Mouse (Mus musculus): ENCODE measurements at regions not wholly inside any gene's neighbourhood (a gene's known extent, or its start where the extent isn't known, plus 50 kb on each side); places are given as distances from the start of the nearest gene placed in this dataset.

DNA sequence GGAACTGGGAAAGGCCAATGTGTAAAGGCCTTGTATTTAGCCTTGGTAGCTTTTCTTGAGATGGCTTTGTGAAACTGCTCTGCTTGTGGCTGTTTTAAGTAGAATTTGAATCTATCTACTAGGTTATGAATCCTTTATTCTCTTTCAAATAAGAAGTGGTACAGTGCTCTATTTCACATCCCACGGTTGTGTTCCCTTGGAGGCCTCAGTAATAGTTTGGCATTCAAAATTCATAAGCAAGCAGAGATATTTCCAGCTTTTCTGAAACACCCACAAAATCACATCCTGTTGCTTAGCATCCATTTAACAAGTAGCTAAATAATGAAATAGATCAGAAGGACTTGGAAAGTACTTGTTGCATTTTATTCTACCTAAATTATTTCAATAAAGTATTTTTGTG is 298.8 kb upstream of the Dab2 start:
- Histone ChIP-seq H3K4me2 (ENCODE audit: low read depth, low read length) (no peak overlapping the region), H3K27me3 (ENCODE audit: insufficient read depth, low read length) (no peaks in the 10 kb centered on the region), H3K4me3 (ENCODE audit: low read depth, low read length) (no peak overlapping the region), H3K36me3 (replicated peaks; ENCODE audit: insufficient read depth, low read length) (no peaks in the 10 kb centered on the region), H3K9ac (replicated peaks) (no peak overlapping the region), H3K27ac (ENCODE audit: low read depth) (no peak overlapping the region), H3K4me1 (ENCODE audit: insufficient read depth) (no peaks in the 10 kb centered on the region), H3K9me3 (ENCODE audit: low read length) (no peaks in the 10 kb centered on the region)
- 73% methylated on average over 1 of the region's 1 CpGs for WGBS (ENCODE audit: insufficient replicate concordance)
- TF ChIP-seq EP300 (IDR thresholded peaks at IDR 0.05; ENCODE audit: low read depth) (no peak), CTCF (IDR thresholded peaks at IDR 0.05; ENCODE audit: low read depth) (no peak)
- ATAC-seq (no peak), DNase-seq (no peak)

DNA sequence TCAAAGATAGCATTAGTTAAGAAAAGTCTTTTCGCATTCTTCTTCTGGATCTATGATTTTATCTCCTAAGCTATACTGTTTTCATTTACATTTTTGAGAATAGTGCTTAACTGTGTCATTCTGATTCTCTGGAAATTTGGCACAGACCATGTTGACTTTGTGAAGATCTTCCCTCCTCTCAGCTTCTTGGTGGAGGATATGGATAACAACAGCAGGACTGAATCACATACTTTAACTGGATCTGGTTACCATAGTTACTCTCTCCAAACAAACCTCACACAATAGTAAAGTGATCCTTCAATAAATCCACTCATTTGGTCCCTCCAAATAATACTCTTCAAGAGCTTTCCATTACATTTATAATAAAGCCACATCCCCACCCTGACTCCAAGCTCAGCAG is 298.2 kb upstream of the Dab2 start:
- no peak for TF ChIP-seq CTCF (IDR thresholded peaks at IDR 0.05; ENCODE audit: low read depth)
- no peak for TF ChIP-seq EP300 (IDR thresholded peaks at IDR 0.05; ENCODE audit: low read depth)
- 79% methylated on average over 1 of the region's 1 CpGs for WGBS (ENCODE audit: insufficient replicate concordance)
- Histone ChIP-seq H3K4me3 (ENCODE audit: low read depth, low read length) (no peak overlapping the region), H3K9ac (replicated peaks) (no peak overlapping the region), H3K4me1 (ENCODE audit: insufficient read depth) (no peaks in the 10 kb centered on the region), H3K36me3 (replicated peaks; ENCODE audit: insufficient read depth, low read length) (no peaks in the 10 kb centered on the region), H3K27ac (ENCODE audit: low read depth) (no peak overlapping the region), H3K27me3 (ENCODE audit: insufficient read depth, low read length) (no peaks in the 10 kb centered on the region), H3K4me2 (ENCODE audit: low read depth, low read length) (no peak overlapping the region), H3K9me3 (ENCODE audit: low read length) (no peaks in the 10 kb centered on the region)
- ATAC-seq (no peak), DNase-seq (no peak)

DNA sequence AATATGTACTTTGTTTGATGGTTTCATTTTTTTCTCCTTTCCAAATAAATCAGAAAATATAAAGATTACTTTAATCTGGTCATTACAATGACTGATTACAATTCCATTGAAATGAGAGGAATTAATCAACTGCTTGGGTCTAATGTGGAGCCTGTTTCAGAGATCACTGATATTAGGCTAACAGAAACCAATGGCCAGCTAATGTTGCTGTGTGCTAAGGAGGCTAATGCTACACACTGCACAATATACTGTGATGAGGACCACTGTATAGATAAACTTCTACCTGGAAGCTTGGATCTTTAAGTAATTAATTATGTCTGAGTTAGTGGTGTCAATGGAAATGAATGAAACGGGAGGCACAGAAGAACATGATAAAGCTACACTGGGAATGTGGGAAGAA is 284.6 kb upstream of the Dab2 start:
- no peak overlapping the region for H3K4me2 ChIP-seq (ENCODE audit: low read depth, low read length)
- no peaks in the 10 kb centered on the region for H3K9me3 ChIP-seq (ENCODE audit: low read length)
- H3K36me3 ChIP-seq (replicated peaks; ENCODE audit: insufficient read depth, low read length) = no peaks in the 10 kb centered on the region
- H3K9ac ChIP-seq (replicated peaks) = no peak overlapping the region
- H3K27me3 ChIP-seq (ENCODE audit: insufficient read depth, low read length) = no peaks in the 10 kb centered on the region
- H3K4me3 ChIP-seq (ENCODE audit: low read depth, low read length) = no peak overlapping the region
- H3K27ac ChIP-seq (ENCODE audit: low read depth) = no peak overlapping the region
- TF ChIP-seq EP300 (IDR thresholded peaks at IDR 0.05; ENCODE audit: low read depth) (no peak), CTCF (IDR thresholded peaks at IDR 0.05; ENCODE audit: low read depth) (no peak)
- no peaks in the 10 kb centered on the region for H3K4me1 ChIP-seq (ENCODE audit: insufficient read depth)
- no peak for DNase-seq
- ATAC-seq = no peak
- WGBS (ENCODE audit: insufficient replicate concordance) = 62% methylated on average over 1 of the region's 1 CpGs

DNA sequence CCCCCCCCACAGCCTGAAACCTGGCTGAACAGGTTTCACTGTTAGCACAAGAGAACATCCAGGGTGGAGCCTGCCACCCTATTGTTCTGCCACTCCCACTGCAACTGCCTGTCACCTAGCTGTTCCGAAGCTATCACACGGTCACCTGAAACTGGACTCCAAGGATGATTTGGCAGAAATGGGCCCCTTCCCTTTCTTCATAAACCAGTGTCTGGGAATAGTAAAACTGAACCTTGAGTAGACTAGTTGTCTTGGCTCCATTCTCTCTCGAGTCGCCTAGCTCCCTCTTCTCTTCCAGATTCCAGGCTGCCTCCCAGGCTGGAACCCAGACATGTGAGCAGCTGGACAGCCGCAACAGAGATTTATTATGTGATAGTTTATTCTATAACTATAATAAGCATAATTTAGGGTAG is 282.9 kb upstream of the Dab2 start:
- H3K4me3 ChIP-seq (ENCODE audit: low read depth, low read length) = no peak overlapping the region
- no peaks in the 10 kb centered on the region for H3K4me1 ChIP-seq (ENCODE audit: insufficient read depth)
- no peak overlapping the region for H3K9ac ChIP-seq (replicated peaks)
- WGBS (ENCODE audit: insufficient replicate concordance) = 64% methylated on average over 5 of the region's 5 CpGs
- TF ChIP-seq CTCF (IDR thresholded peaks at IDR 0.05; ENCODE audit: low read depth) = no peak
- no peak for TF ChIP-seq EP300 (IDR thresholded peaks at IDR 0.05; ENCODE audit: low read depth)
- no peak for DNase-seq
- no peak overlapping the region for H3K4me2 ChIP-seq (ENCODE audit: low read depth, low read length)
- H3K9me3 ChIP-seq (ENCODE audit: low read length) = no peaks in the 10 kb centered on the region
- no peak for ATAC-seq
- H3K27me3 ChIP-seq (ENCODE audit: insufficient read depth, low read length) = no peaks in the 10 kb centered on the region
- H3K36me3 ChIP-seq (replicated peaks; ENCODE audit: insufficient read depth, low read length) = no peaks in the 10 kb centered on the region
- H3K27ac ChIP-seq (ENCODE audit: low read depth) = no peak overlapping the region

DNA sequence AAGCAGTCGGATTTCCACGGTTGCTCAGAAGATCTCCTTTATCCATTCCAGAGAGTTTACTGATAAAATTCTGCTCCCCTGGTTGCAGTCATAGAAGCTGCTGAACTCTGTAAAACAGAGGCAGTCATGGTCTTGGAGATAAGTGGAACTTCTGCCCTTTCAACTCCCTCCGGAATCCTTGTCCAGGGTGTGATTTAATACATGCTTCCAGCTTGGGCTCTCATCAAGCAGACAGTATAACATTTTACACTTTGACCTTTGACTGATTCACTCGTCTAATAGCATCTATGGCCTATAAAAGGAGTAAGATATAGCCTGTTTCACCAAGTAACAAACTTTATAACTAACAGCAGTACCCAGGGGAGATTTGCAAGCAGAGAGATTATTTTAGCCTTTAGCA is 274.0 kb upstream of the Dab2 start:
- TF ChIP-seq CTCF (IDR thresholded peaks at IDR 0.05; ENCODE audit: low read depth) (no peak), EP300 (IDR thresholded peaks at IDR 0.05; ENCODE audit: low read depth) (no peak)
- no peaks in the 10 kb centered on the region for H3K4me1 ChIP-seq (ENCODE audit: insufficient read depth)
- no peak overlapping the region for H3K27ac ChIP-seq (ENCODE audit: low read depth)
- no peaks in the 10 kb centered on the region for H3K36me3 ChIP-seq (replicated peaks; ENCODE audit: insufficient read depth, low read length)
- ATAC-seq = no peak
- H3K27me3 ChIP-seq (ENCODE audit: insufficient read depth, low read length) = no peaks in the 10 kb centered on the region
- WGBS (ENCODE audit: insufficient replicate concordance) = 67% methylated on average over 4 of the region's 4 CpGs
- H3K9me3 ChIP-seq (ENCODE audit: low read length) = no peaks in the 10 kb centered on the region
- DNase-seq = no peak
- H3K4me2 ChIP-seq (ENCODE audit: low read depth, low read length) = no peak overlapping the region
- no peak overlapping the region for H3K9ac ChIP-seq (replicated peaks)
- H3K4me3 ChIP-seq (ENCODE audit: low read depth, low read length) = no peak overlapping the region

DNA sequence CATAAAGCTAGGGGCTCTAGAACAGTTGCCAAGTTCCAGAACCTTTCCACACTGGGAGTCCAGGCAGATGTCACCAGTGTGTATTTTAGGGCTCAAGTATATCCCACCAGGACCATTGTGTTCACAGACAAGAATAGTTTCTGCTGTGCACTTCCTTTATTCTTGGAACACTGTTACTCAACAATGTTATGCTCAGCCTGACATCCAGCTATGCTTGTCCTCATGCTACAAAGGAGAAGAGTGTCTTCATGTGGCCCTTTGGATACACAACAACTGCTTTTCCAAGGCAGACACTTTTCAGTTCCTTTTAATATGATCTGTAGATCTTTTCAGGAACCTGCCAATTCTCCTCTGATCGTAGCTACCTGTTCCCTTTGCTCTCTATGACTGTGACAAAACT is 270.4 kb upstream of the Dab2 start:
- Histone ChIP-seq H3K9me3 (ENCODE audit: low read length) (no peaks in the 10 kb centered on the region), H3K27me3 (ENCODE audit: insufficient read depth, low read length) (no peaks in the 10 kb centered on the region), H3K4me2 (ENCODE audit: low read depth, low read length) (no peak overlapping the region), H3K4me1 (ENCODE audit: insufficient read depth) (no peaks in the 10 kb centered on the region), H3K27ac (ENCODE audit: low read depth) (no peak overlapping the region), H3K36me3 (replicated peaks; ENCODE audit: insufficient read depth, low read length) (no peaks in the 10 kb centered on the region), H3K4me3 (ENCODE audit: low read depth, low read length) (no peak overlapping the region), H3K9ac (replicated peaks) (no peak overlapping the region)
- WGBS (ENCODE audit: insufficient replicate concordance) = 69% methylated on average over 1 of the region's 1 CpGs
- no peak for DNase-seq
- TF ChIP-seq EP300 (IDR thresholded peaks at IDR 0.05; ENCODE audit: low read depth) = no peak
- TF ChIP-seq CTCF (IDR thresholded peaks at IDR 0.05; ENCODE audit: low read depth) = peak; percentile 19; the same call in 1 of the 2 replicates
- ATAC-seq = no peak

DNA sequence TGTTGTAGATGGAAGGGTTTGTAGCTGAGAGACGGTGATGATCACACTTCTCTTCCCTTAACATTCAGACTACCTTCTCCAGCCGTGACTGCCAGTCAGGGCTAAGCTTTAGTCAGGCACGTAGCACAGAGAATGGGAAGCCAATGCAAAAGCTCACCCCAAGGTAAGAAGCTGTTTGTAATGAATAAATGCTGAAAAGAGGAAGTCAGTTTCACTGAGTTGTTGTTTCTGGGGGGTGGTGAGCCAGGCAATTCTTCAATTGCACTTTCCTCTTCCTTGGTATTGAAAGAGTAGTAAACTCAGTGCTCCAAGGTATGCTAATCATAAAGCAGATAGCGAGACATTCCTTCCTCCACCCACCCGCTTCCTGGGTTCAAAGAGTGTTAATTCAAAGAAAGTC is 269.2 kb upstream of the Dab2 start:
- no peak for ATAC-seq
- Histone ChIP-seq H3K4me1 (ENCODE audit: insufficient read depth) (no peaks in the 10 kb centered on the region), H3K36me3 (replicated peaks; ENCODE audit: insufficient read depth, low read length) (no peaks in the 10 kb centered on the region), H3K4me2 (ENCODE audit: low read depth, low read length) (no peak overlapping the region), H3K27me3 (ENCODE audit: insufficient read depth, low read length) (no peaks in the 10 kb centered on the region), H3K9me3 (ENCODE audit: low read length) (no peaks in the 10 kb centered on the region), H3K27ac (ENCODE audit: low read depth) (no peak overlapping the region), H3K9ac (replicated peaks) (no peak overlapping the region), H3K4me3 (ENCODE audit: low read depth, low read length) (no peak overlapping the region)
- 38% methylated on average over 5 of the region's 5 CpGs for WGBS (ENCODE audit: insufficient replicate concordance)
- DNase-seq = no peak
- TF ChIP-seq EP300 (IDR thresholded peaks at IDR 0.05; ENCODE audit: low read depth) = no peak
- no peak for TF ChIP-seq CTCF (IDR thresholded peaks at IDR 0.05; ENCODE audit: low read depth)

All from liver, postnatal 0 days (tissue).